Mouse (Mus musculus): Measurements from ENCODE around the gene Hoxd12. TPM values are rescaled to one million over a fixed set of nuclear protein-coding genes. Genes with fewer than 3 reads are reported as not detected.

The Hoxd12 gene
- total and polyA plus RNA-seq, 3 experiments: not detected

GRCm38 (mm10) chr2:74700546-74701112 is 25.8 kb downstream of the Hoxd12 start:
- Histone ChIP-seq H3K4me1 (ENCODE audit: insufficient read depth, low read depth, low read length) (no peaks in the 10 kb centered on the region), H3K9me3 (replicated peaks) (peaks cover 19% of the 10 kb centered on the region), H3K36me3 (replicated peaks) (no peaks in the 10 kb centered on the region), H3K4me3 (ENCODE audit: low read depth, low read length) (no peak overlapping the region), H3K27me3 (ENCODE audit: insufficient read depth, low read length) (peaks cover 16% of the 10 kb centered on the region; the same call in 1 of the 2 replicates)
- no peak for ATAC-seq (ENCODE audit: extremely low read depth, insufficient number of reproducible peaks, low FRiP score, poor library complexity, severe bottlenecking)
- no peak for DNase-seq (ENCODE audit: low spot score)
- no peak for TF ChIP-seq GATA1 (IDR thresholded peaks at IDR 0.05; ENCODE audit: borderline replicate concordance, low read length)
- no peak for TF ChIP-seq CTCF (IDR thresholded peaks at IDR 0.05; ENCODE audit: low read depth, low read length)
- no peak for TF ChIP-seq POLR2AphosphoS5 (IDR thresholded peaks at IDR 0.05; ENCODE audit: insufficient replicate concordance, low read depth, low read length)
- no peak for TF ChIP-seq TAL1 (conservative IDR thresholded peaks at IDR 0.05; ENCODE audit: low read depth, low read length)
- TF ChIP-seq GATA2 (IDR thresholded peaks at IDR 0.05; ENCODE audit: borderline replicate concordance, low read depth, low read length): no peak

- ATAC-seq (ENCODE audit: extremely low read depth, insufficient number of reproducible peaks, low FRiP score, poor library complexity, severe bottlenecking) (no peak), DNase-seq (ENCODE audit: low spot score) (peak; percentile 23)
- Histone ChIP-seq H3K36me3 (replicated peaks) (no peaks in the 10 kb centered on the region), H3K4me1 (ENCODE audit: insufficient read depth, low read depth, low read length) (no peaks in the 10 kb centered on the region), H3K4me3 (ENCODE audit: low read depth, low read length) (no peak overlapping the region), H3K27me3 (ENCODE audit: insufficient read depth, low read length) (peaks cover 11% of the 10 kb centered on the region; the same call in 1 of the 2 replicates), H3K9me3 (replicated peaks) (peaks cover 21% of the 10 kb centered on the region)
- peak; percentile 44 for TF ChIP-seq CTCF (IDR thresholded peaks at IDR 0.05; ENCODE audit: low read depth, low read length)
- TF ChIP-seq GATA2 (IDR thresholded peaks at IDR 0.05; ENCODE audit: borderline replicate concordance, low read depth, low read length): no peak
These were observed 27.4 kb downstream of the Hoxd12 start for GRCm38 (mm10) chr2:74701949-74702819.

- DNase-seq (ENCODE audit: low spot score): no peak
- H3K4me3 ChIP-seq (ENCODE audit: low read depth, low read length): no peak overlapping the region
- H3K27me3 ChIP-seq (ENCODE audit: insufficient read depth, low read length): peaks cover 11% of the 10 kb centered on the region; the same call in 1 of the 2 replicates
- H3K4me1 ChIP-seq (ENCODE audit: insufficient read depth, low read depth, low read length): no peaks in the 10 kb centered on the region
- peaks cover 20% of the 10 kb centered on the region for H3K9me3 ChIP-seq (replicated peaks)
- no peaks in the 10 kb centered on the region for H3K36me3 ChIP-seq (replicated peaks)
- TF ChIP-seq GATA2 (IDR thresholded peaks at IDR 0.05; ENCODE audit: borderline replicate concordance, low read depth, low read length) (no peak), POLR2AphosphoS5 (IDR thresholded peaks at IDR 0.05; ENCODE audit: insufficient replicate concordance, low read depth, low read length) (no peak), GATA1 (IDR thresholded peaks at IDR 0.05; ENCODE audit: borderline replicate concordance, low read length) (no peak), CTCF (IDR thresholded peaks at IDR 0.05; ENCODE audit: low read depth, low read length) (no peak)
- ATAC-seq (ENCODE audit: extremely low read depth, insufficient number of reproducible peaks, low FRiP score, poor library complexity, severe bottlenecking): no peak
These were observed 28.0 kb downstream of the Hoxd12 start for GRCm38 (mm10) chr2:74702820-74703219.

- Histone ChIP-seq H3K4me1 (ENCODE audit: insufficient read depth, low read depth, low read length) (no peaks in the 10 kb centered on the region), H3K9me3 (replicated peaks) (peaks cover 15% of the 10 kb centered on the region), H3K27me3 (ENCODE audit: insufficient read depth, low read length) (peaks cover 11% of the 10 kb centered on the region; the same call in 1 of the 2 replicates), H3K36me3 (replicated peaks) (no peaks in the 10 kb centered on the region), H3K4me3 (ENCODE audit: low read depth, low read length) (no peak overlapping the region)
- DNase-seq (ENCODE audit: low spot score) (no peak), ATAC-seq (ENCODE audit: extremely low read depth, insufficient number of reproducible peaks, low FRiP score, poor library complexity, severe bottlenecking) (no peak)
- no peak for TF ChIP-seq CTCF (IDR thresholded peaks at IDR 0.05; ENCODE audit: low read depth, low read length)
- TF ChIP-seq GATA1 (IDR thresholded peaks at IDR 0.05; ENCODE audit: borderline replicate concordance, low read length): no peak
- no peak for TF ChIP-seq TAL1 (conservative IDR thresholded peaks at IDR 0.05; ENCODE audit: low read depth, low read length)
These were observed 28.5 kb downstream of the Hoxd12 start for GRCm38 (mm10) chr2:74703317-74703716.

GRCm38 (mm10) chr2:74703720-74704392 is 29.0 kb downstream of the Hoxd12 start:
- Histone ChIP-seq H3K27me3 (ENCODE audit: insufficient read depth, low read length) (peaks cover 11% of the 10 kb centered on the region; the same call in 1 of the 2 replicates), H3K9me3 (replicated peaks) (peaks cover 12% of the 10 kb centered on the region), H3K36me3 (replicated peaks) (no peaks in the 10 kb centered on the region), H3K4me3 (ENCODE audit: low read depth, low read length) (no peak overlapping the region), H3K4me1 (ENCODE audit: insufficient read depth, low read depth, low read length) (no peaks in the 10 kb centered on the region)
- DNase-seq (ENCODE audit: low spot score) (no peak), ATAC-seq (ENCODE audit: extremely low read depth, insufficient number of reproducible peaks, low FRiP score, poor library complexity, severe bottlenecking) (no peak)
- TF ChIP-seq CTCF (IDR thresholded peaks at IDR 0.05; ENCODE audit: low read depth, low read length) (no peak), GATA2 (IDR thresholded peaks at IDR 0.05; ENCODE audit: borderline replicate concordance, low read depth, low read length) (no peak), GATA1 (IDR thresholded peaks at IDR 0.05; ENCODE audit: borderline replicate concordance, low read length) (no peak), POLR2AphosphoS5 (IDR thresholded peaks at IDR 0.05; ENCODE audit: insufficient replicate concordance, low read depth, low read length) (no peak), TAL1 (conservative IDR thresholded peaks at IDR 0.05; ENCODE audit: low read depth, low read length) (no peak)

GRCm38 (mm10) chr2:74704393-74704998 is 29.7 kb downstream of the Hoxd12 start, which contains the start of gene Hoxd8:
Gene Hoxd8, plus strand, starts transcription at chr2:74704615.
- H3K4me3 ChIP-seq (ENCODE audit: low read depth, low read length): no peak within 1 kb of the TSS
- DNase-seq (ENCODE audit: low spot score): no peak
- H3K27me3 ChIP-seq (ENCODE audit: insufficient read depth, low read length): peaks cover 11% of the 10 kb centered on the region; the same call in 1 of the 2 replicates
- TF ChIP-seq POLR2AphosphoS5 (IDR thresholded peaks at IDR 0.05; ENCODE audit: insufficient replicate concordance, low read depth, low read length): no peak
- TF ChIP-seq TAL1 (conservative IDR thresholded peaks at IDR 0.05; ENCODE audit: low read depth, low read length): no peak
- no peak for TF ChIP-seq CTCF (IDR thresholded peaks at IDR 0.05; ENCODE audit: low read depth, low read length)
- no peak for TF ChIP-seq GATA1 (IDR thresholded peaks at IDR 0.05; ENCODE audit: borderline replicate concordance, low read length)
- H3K36me3 ChIP-seq (replicated peaks): no peaks in the 10 kb centered on the region
- no peak for ATAC-seq (ENCODE audit: extremely low read depth, insufficient number of reproducible peaks, low FRiP score, poor library complexity, severe bottlenecking)
- no peaks in the 10 kb centered on the region for H3K4me1 ChIP-seq (ENCODE audit: insufficient read depth, low read depth, low read length)
- H3K9me3 ChIP-seq (replicated peaks): peaks cover 12% of the 10 kb centered on the region
